Mouse (Mus musculus) CD8-positive naive resting alpha-beta T cell, adult 2 months (primary cell): ENCODE results near the gene Coq8b.
A peak's percentile ranks its signal among the peaks of the same experiment; 100 is the strongest.

Experiments used
- DNase-seq, 2 experiments: peaks; one replicate each; pipeline ENCODE4 v3.0.0; 2022; ENCODE audit warnings: low read depth in 2 of 2, low spot score in 2 of 2

Coq8b gene

DNA sequence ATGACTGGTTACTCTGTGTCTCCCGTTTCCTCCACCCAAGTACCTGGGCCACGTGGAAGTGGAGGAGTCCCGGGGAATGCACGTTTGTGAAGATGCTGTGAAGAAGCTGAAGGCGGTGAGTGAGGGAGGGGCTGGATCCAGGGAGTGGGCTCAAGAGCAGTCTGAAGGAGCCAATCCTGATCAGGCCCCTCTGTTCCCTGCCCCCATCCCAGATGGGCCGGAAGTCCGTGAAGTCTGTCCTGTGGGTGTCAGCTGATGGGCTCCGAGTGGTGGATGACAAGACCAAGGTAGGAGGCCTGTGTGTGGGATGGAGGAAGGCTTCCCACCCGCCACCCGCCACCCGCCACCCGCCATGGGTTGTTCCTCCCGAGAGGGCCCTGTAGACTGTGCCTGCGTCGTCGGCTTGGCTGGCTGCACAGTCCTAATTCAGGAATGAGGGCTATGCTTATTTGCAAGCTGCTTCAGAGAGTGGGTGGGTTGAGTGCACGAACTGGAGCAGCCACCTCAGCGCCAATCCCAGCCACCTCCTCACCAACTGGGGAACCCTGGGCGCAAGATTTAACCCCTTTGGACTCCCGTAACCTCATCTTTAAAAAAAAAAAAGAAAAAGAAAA lies 33.8 kb downstream of the Coq8b start:
- no peak for DNase-seq

DNA sequence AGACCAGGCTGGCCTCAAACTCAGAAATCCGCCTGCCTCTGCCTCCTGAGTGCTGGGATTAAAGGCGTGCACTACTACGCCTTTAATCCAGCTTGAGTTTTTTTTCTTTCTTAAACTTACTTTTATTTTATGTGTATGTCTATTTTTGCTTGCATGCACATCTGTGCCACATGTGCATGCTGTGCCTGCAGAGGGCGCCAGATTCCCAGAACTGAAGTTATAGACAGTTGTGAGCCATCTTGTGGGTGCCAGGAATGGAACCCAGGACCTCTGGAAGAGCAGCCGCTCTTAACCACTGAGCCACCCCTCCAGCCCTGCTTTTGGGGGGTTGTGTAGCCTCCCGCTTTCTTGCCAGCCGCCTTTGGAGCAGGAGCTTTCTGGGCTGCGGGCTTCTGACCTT lies 38.6 kb downstream of the Coq8b start:
- DNase-seq: no peak

DNA sequence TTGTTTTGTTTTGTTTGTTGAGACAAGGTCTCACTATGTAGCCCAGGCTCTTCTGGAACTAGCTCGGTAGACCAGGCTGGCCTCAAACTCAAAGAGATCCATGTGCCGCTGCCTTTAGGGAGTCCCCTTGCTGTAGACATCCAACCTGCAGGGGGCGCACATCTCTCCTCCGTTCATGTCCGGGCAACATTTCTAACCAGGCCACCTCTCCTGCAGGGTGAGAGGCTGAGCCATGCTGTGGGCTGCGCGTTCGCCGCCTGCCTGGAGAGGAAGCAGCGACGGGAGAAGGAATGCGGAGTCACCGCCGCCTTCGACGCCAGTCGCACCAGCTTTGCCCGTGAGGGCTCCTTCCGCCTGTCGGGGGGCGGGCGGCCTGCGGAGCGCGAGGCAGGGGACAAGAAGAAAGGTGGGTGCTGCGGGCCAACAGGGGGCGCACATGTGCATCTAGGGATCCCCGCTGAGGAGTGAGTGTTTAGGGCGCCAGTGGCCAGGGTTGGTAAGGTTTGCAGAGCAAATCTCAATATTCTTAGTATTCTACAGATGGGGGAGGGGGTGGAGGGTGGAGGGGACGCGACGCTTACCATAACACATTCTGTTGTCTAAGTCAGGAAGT lies 41.0 kb downstream of the Coq8b start:
- no peak for DNase-seq

DNA sequence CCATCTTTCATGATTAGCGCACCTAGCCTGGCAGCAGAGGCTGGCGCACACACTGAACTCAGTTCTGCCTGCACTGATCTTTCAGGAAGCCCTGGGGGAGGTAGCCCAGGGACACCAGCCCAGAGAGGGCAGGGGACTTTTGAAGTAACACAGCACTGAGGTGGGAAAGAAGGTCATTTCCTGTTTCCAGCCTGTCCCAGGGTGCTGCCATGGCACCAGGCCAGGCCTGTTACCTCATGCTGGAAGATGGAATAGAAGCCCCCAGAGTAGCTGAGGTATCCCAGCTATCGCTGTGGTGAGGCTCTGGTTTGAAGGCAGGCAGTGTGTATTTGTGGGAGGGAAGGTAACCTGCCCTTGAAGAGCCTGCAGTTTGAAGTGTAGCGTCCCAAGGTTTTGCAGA lies 42.1 kb downstream of the Coq8b start:
- no peak for DNase-seq

DNA sequence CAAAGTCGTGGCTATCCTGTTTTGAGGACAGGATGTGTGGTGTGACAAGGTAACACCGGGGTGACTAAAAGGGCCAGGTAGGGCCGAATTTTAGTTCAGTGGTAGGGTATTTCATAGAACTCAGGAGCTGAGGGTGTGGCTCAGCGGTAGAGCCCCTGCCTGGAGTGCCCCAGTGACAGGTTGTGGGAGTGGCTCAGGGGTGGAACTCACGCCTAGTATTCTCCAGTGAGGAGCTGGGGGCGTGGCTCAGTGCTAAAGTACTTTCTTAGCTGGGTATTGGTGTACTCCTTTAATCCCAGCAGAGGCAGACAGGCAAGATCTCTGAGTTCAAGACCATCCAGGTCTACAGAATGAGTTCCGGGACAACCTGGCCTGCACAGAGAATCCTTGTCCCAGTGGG lies 43.2 kb downstream of the Coq8b start:
- no peak for DNase-seq

DNA sequence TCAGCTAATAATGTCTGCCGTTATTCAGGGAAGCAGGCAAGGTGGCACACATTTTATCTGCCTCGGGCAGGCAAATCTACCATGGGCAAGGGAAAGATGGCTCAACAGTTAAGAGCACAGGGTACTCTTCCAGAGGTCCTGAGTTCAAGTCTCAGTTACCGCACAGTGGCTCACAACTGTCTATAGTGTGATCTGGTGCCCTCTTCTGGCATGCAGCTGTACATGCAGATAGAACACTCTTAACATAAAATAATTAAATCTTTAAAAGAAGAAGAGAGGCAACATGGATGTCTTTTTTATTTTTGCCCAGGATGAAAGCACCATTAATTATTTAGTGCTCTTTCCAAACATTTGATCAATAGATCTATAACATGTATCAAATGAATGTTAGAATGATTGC lies 44.4 kb downstream of the Coq8b start:
- DNase-seq: no peak

DNA sequence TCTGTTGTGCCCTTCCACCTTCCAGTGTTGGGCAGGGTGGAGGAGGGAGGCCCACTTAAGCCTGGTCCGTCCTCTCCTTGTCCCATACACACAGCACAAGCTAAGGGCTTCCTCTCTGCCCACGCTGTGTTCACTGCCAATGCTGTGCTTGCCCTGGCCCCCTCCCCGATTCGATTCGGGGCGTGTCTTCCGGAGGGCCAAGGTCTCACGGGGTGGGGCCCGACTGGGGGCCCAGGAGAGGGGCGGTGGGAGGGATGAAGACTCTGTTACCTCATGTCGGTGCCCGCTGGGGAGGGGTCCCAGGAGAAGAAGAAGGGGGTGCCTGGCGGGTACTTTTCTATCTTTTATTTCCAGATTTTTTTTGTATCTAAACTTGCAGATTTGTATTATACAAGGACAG lies 48.9 kb downstream of the Coq8b start:
- DNase-seq: no peak

DNA sequence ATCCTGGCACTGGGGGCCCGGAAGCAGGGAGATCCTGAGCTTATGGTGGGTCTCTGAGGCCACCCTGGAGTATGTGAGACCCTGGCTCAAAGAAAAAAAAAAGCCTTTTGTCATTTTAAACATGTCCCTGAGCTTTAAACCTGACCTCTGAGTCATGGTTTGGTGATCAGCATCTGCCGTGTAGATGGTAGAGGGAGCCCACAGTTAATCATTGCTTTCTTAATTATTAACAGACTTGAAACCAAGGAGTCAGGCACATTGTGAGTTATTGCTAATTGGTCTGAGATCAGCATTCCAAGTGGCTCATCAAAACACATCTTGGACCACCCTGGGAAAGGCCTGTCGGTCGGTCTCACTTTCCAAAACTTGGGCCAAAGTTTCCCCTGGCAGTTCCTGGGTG lies 49.4 kb downstream of the Coq8b start:
- DNase-seq: no peak

DNA sequence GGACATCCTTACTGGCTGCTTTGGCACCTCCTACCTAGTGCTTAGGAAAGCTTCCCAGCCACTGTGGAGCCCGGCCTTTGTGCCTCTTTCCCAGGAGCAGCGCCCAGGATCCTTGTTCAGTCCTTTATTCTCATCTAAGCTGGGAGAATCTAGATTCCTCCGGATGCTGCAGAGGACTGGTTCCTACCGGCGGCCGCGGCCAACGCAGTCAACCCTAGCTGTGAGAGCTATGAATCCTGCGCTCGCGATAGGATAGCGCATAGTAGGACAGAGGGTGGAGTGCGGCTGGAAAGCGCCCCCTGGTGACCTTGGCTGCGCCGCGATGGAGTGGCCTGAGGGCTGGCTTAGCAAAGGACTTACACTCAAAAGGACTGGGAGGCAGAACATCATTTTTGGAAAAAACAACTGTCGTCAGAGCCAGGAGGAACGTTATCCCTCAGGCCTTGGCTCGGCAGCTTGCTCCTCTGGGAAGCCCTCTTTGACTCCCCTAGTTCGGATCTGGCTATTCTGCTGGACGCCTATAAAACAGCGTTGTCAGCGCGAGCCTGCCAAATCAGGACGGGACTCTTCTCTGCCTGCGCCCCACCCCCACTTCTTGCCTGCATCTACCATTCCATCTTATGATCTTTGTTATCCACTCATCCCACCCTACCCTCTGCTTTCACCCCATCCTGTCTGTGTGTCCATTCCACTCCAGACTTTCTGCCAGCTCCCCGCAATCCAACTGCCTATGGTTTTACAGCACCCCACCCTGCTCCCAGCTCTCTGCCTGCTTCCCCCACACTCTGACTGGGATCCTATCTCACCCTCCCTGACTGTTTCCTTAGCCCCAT lies 52.3 kb downstream of the Coq8b start:
- no peak for DNase-seq

DNA sequence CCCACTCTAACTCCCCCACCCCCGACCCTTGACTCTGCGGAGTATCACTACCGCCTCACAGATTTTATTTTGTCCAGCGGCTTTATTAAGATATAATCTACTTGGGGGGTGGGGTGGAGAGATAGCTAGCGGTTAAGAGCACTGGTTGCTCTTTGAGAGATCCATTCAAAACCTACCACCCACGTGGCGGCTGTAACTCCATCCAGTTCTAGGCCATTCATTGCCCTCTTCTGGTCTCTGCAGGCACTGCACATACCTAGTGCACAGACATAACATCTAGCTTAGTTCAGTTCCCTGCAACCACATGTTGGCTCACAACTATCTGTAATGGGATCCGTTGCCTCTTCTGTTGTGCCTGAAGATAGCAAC lies 52.9 kb downstream of the Coq8b start:
- peak in 1 of 2 experiments; percentile 45 for DNase-seq

DNA sequence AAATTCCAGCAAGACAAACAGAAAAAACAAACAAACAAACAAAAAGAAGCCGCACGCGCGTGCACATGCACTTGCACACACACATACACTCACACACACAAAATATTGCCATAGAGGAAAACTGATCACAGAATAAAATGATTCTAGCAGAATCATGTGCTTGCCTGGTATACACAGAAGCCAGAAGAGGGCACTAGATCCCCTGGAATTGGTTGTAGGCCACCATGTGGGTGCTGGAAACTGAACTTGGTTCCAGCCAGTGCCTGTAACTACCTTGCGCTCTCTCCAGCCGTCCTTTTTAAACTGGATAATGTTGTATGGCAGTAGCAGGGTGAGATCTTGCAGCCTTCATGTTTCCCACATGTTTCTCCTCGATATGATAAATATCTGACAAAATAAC lies 55.9 kb downstream of the Coq8b start:
- no peak for DNase-seq

DNA sequence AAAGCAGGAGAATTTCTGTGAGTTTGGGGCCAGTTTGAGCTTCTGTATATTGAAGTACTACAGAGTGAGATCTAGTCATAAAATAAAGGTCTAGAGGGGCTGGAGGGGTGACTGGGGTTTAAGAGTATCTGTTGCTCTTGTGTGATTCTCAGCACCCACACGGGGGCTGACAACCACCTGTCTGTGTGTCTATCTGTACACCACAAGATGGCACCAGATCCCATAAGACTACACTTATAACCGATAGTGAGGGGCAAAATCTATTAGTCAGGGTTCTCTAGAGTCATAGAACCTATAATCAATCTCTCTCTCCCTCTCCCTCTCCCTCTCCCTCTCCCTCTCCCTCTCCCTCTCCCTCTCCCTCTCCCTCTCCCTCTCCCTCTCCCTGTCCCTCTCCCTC lies 57.7 kb downstream of the Coq8b start:
- no peak for DNase-seq

DNA sequence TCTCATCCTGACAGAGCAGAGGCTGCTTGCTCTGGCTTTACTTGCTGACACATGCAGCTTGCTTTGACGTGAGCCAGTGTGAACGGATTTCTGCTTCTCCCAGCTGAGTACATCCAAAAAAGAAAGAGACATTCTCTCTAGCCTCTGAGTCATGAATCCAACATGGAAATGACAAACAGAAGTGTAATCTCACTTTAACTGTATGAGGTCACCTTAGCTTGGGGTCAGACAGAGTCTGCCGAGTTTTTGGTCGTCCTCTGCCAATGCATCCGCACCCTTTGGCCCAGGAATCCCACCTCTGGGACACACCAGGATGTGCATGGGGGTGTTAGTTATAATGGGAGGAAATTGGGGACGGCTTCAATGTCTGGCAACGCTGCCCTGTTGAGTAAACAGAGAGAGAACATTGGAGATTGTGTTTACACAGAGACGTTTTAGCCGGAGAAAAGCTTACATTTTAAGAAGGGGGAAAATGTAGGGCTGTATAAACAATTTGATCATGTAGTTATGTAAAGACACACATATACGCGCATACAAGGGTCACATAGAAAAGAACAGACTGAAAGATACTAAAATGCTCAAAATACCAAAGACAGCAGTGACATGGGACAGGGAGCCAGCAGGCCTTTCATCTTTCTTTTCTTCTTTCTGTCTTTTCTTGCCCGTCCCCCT lies 59.1 kb downstream of the Coq8b start:
- no peak for DNase-seq

DNA sequence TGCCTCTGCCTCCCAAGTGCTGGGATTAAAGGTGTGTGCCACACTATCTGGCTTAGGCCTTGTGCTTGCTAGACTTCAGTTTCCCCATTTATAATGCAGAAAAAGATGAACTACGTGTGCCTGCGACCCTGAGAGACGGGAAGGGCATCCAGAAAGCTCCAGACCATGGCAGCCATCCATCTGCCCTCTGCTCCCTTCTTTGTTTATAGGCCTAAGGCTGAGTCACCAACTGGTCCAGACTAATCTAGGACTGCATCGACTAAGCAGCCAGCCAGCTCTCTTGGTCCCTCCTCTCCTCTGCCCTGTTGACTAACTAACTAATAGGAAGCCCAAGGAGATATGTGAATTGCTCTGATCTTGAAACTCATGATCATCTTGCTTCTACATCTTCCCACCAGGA lies 63.1 kb downstream of the Coq8b start:
- no peak for DNase-seq

DNA sequence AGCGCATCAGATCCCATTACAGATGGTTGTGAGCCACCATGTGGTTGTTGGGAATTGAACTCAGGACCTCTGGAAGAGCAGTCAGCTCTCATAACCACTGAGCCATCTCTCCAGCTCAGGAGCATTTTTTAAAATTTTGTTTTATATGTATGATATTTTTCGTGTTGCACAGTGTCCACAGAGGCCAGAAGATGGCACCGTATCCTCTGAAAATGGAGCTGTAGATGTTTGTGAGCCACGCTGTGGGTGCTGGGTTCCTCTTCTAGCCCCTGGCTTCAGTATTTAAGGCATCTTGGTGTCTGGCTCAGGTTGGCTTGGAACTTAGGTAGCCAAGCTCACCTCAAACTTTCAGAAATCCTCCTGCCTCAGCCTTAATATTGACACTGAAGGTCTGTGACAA lies 63.7 kb downstream of the Coq8b start:
- DNase-seq: no peak

DNA sequence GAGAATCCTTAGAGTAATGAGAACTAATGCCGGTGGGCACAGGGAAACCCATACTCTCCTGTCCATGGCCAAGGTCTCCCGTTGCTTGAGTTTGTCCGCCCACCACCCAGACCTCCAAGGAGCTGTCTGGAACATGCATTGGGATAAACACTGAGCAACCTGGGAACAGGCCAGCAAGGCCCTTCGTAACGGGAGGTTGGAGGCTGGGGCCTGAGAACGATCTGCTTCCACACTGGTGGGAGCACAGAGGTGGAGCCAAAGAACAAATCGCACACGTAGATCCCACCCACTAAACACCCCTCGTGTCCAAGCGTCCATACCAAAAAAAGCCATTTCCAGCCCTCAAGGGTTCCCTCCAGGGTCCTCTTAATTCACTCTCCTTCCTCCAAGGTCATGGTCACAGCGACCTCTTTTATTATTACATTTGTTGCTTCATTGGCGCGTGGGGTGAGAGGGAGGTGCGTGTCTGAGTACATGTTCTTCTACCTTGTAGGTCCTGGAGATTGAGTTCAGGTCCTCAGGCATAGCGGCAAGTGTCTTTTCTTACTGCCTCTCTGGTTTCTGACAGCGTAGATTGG lies 65.3 kb downstream of the Coq8b start:
- no peak for DNase-seq

DNA sequence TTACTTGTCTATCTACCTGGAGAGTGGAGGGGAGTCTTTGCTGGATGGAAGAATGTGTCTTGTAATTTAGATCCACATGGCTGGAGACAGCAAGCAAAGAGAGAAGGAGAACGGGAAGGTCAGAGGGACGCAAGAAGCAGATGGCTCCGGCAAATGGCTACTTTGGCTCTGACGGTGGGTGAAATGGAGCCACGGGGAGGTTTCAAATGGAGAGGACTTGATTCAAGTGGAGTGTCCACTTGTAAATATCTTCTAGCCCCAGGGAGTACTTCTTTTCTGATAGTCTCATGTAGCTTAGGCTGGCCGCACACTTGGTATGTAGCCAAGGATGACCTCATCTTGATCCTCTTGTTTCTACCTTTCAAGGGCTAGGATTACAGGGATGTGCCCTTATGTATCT lies 66.0 kb downstream of the Coq8b start:
- no peak for DNase-seq

DNA sequence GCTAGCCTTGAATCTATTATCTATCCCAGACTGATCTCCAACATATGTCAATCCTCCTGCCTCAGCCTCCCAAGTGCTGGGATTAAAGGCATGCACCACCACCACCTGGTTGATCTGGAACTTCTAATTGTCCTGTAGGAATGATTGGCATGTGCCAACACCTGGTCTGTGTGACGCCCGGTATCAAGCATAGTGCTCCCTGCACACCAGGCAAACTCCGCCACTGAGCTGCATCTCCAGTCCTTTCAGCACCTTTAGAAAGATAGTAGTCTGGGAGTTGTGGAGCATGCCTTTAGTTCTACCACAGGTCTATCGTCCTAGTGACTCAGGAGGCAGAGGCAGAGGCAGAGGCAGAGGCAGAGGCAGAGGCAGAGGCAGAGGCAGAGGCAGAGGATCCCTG lies 67.5 kb downstream of the Coq8b start:
- no peak for DNase-seq

DNA sequence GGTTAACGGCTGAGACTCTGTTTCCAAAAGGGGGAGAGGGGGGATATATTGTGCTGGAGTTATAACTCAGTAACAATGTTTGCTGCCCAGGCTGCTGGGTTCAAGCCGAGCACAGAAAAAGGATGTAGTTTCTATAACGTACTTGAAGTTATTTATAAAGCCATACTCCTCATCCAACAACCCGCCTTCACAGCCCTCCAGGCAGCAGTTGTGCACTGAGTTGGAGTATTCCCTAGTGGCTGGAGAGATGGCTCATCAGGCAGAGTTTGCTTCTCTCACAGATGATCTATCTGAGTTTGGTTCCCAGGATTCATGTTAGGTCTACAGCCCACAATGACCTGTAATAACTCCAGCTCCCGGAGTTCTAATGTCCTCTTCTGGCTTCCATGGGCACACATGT lies 68.0 kb downstream of the Coq8b start:
- no peak for DNase-seq

DNA sequence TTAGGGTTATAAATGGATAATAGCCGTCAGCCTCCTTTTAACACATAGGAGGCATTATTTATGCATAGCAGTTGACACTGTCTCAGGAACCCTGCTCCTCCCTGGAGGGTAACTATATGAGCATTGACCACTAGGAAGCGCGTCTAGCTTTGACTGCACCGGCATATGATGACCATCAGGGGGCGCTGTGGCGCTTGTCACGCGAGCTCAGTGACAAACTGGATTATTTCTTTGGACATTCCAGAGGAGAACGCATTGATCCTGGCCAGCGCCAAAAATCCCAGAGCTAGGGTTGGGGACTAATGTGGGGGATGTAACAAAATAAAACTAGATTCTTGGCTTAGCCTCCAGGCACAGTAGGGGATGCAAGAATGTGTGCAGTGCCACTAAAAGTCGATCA lies 69.3 kb downstream of the Coq8b start:
- peak in 1 of 2 experiments; percentile 42 for DNase-seq

DNA sequence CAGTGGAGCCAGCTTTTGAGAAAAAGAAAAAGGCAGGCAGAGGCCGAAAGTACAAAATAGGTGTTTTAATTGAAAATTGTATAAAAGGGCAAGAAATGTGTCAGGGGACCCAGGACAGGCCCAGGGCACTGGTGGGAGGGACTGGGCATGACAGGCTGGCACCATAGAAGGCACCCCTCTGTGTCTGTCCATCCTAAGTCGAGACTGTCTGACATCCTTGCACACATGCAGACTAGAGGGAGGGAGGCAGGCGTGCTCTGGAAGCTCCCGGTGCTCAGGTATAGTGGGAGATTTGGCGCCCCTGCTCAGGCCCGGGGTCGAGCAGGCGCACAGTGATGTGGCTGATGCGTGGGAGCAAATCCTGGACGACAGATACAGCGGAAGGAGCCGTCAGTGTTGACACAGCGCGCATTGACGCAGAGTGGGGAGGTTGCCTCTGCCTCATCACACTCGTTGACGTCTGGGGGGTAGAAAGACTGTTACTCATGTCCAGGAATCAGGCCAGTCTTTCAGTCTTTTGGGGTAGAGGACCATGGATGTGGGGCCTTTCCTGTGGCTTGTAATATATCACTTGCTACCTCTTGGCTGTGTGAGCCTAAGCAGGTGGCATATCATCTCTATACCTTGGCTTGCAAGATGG lies 72.4 kb downstream of the Coq8b start:
- DNase-seq: no peak
